Mouse (Mus musculus): ENCODE results near the gene Taar8b.

GRCm38 (mm10) chr10:24092194-24092593, at the start of gene Taar8b:
- TF ChIP-seq CTCF (IDR thresholded peaks at IDR 0.05; ENCODE audit: low read depth) (no peak), EP300 (IDR thresholded peaks at IDR 0.05; ENCODE audit: low read depth) (no peak)

All from liver, postnatal 0 days (tissue).